Mouse (Mus musculus): ENCODE data around the gene Ank3. TPM values are rescaled to one million over a fixed set of nuclear protein-coding genes. Genes with fewer than 3 reads are reported as not detected.
A peak's percentile ranks its signal among the peaks of the same experiment; 100 is the strongest.
"Not testable (repeated sequence)": the region's sequence is repeated elsewhere in the genome, so short reads cannot be mapped to it uniquely, and the experiment has no call there.

Ank3 gene
- total RNA-seq (2021): 16.6 and 19.4 TPM in 2 replicates
- long read RNA-seq, experiment 1, partial matches to known transcripts: 1 of 3 reads
- long read RNA-seq, experiment 1, other reads (novel, unspliced or antisense): 1 of 3 reads
- long read RNA-seq, experiment 2, partial matches to known transcripts: 0 of 1 reads
- long read RNA-seq, experiment 2, other reads (novel, unspliced or antisense): 1 of 1 reads

- peak; percentile 41 for DNase-seq
Observed at GRCm38 (mm10) chr10:69398763-69399590, at the start of gene Ank3. Ank3 (plus strand) TSS chr10:69398773.

- peak; percentile 54 for DNase-seq
Observed at GRCm38 (mm10) chr10:69351071-69351841, 47.3 kb upstream of the Ank3 start.

GRCm38 (mm10) chr10:69351842-69352211 is 46.7 kb upstream of the Ank3 start:
- peak; percentile 26 for DNase-seq

- DNase-seq: peak; percentile 98
Observed at GRCm38 (mm10) chr10:69352212-69353085, 46.1 kb upstream of the Ank3 start, which contains the start of gene Cdk1. Cdk1 (minus strand) TSS chr10:69352938.

GRCm38 (mm10) chr10:69353086-69353479 is 45.5 kb upstream of the Ank3 start:
- DNase-seq: not testable (repeated sequence)

- no peak for DNase-seq
Observed at GRCm38 (mm10) chr10:69359666-69360065, 38.9 kb upstream of the Ank3 start.

- DNase-seq: peak; percentile 43
Observed at GRCm38 (mm10) chr10:69366208-69366607, 32.4 kb upstream of the Ank3 start.

GRCm38 (mm10) chr10:69366877-69367387 is 31.6 kb upstream of the Ank3 start:
- DNase-seq: no peak

- DNase-seq: no peak
Observed at GRCm38 (mm10) chr10:69369321-69369720, 29.3 kb upstream of the Ank3 start.

GRCm38 (mm10) chr10:69371441-69371840 is 27.1 kb upstream of the Ank3 start:
- peak; percentile 58 for DNase-seq

GRCm38 (mm10) chr10:69372061-69372460 is 26.5 kb upstream of the Ank3 start:
- DNase-seq: no peak

GRCm38 (mm10) chr10:69373796-69374550 is 24.6 kb upstream of the Ank3 start:
- DNase-seq: no peak

- DNase-seq: no peak
Observed at GRCm38 (mm10) chr10:69375154-69375553, 23.4 kb upstream of the Ank3 start.

GRCm38 (mm10) chr10:69383186-69383585 is 15.4 kb upstream of the Ank3 start:
- DNase-seq: no peak

- DNase-seq: no peak
Observed at GRCm38 (mm10) chr10:69384640-69385039, 13.9 kb upstream of the Ank3 start.

- no peak for DNase-seq
Observed at GRCm38 (mm10) chr10:69385136-69385535, 13.4 kb upstream of the Ank3 start.

- DNase-seq: no peak
Observed at GRCm38 (mm10) chr10:69386767-69387166, 11.8 kb upstream of the Ank3 start.

GRCm38 (mm10) chr10:69389511-69389910 is 9.1 kb upstream of the Ank3 start:
- DNase-seq: no peak

- DNase-seq: peak; percentile 23
Observed at GRCm38 (mm10) chr10:69398197-69398762, 293 bp upstream of the Ank3 start.

GRCm38 (mm10) chr10:69399814-69400385 is 1.3 kb downstream of the Ank3 start:
- no peak for DNase-seq
